Mouse (Mus musculus) kidney, adult 9 months (tissue): ENCODE data around the gene Gfi1.

Experiments
- DNase-seq: peaks from one replicate; pipeline ENCODE4 v3.0.0; 2022

The Gfi1 gene

GRCm38 (mm10) chr5:107721638-107722011, 4.2 kb downstream of the Gfi1 start:
- no peak for DNase-seq

DNA sequence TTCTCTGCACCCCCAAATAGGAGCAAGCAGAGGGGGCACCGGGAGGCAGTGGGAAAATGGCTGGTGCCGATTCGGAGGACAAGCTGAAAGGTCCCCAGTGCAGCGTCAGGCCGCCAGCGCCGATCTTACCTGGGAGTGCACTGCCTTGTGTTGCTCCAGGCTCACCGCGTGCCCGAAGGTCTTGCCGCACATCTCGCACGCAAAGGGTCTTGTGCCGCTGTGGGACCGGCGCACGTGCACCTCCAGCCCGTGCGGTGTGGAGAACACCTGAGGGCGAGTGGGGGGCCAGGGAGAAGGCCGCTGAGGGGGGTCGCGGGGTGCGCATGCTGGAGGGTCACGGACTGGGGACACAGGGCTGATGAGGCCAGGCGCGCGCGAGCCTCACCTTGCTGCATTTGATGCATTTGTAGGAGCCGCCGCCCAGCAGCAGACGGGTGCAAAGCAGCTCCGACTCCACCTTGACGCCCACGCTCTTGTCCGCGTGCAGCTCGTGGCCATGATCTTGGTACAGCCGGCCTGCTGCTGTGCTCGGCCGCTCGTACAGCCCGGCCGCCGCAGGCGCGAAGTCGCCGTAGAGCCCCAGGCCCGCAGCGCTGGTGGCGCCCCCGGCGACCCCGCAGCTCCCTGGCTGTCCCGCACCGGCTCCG, 4.7 kb downstream of the Gfi1 start:
- DNase-seq: no peak

GRCm38 (mm10) chr5:107720511-107720910, 5.3 kb downstream of the Gfi1 start:
- DNase-seq: no peak

GRCm38 (mm10) chr5:107719786-107720185, 6.0 kb downstream of the Gfi1 start:
- DNase-seq: no peak

GRCm38 (mm10) chr5:107719209-107719608, 6.6 kb downstream of the Gfi1 start:
- DNase-seq: no peak

- DNase-seq: no peak
Observed at GRCm38 (mm10) chr5:107717871-107718361, 7.9 kb downstream of the Gfi1 start.

- DNase-seq: no peak
Observed at GRCm38 (mm10) chr5:107711689-107712088, 14.1 kb downstream of the Gfi1 start.

GRCm38 (mm10) chr5:107708124-107708797, 17.6 kb downstream of the Gfi1 start:
- DNase-seq: no peak

DNA sequence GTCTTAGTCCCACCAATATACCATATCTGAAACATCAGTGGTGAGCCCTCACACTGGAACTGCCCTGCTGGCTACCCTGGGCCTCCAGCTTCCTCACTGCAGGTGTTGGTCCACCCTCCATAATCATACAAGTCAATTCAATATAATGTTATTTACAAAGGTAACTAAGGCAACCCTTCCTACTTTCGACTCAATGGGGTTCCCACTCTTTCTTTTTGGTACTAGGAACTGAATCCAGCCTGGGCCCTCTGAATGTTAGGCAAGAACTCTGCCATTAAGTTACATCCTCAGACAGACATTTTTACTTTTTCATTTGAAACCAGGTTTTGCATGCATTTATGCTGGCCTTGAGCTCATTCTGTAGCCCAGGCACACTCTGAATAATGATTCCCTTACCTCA, 19.6 kb downstream of the Gfi1 start:
- DNase-seq: no peak

DNA sequence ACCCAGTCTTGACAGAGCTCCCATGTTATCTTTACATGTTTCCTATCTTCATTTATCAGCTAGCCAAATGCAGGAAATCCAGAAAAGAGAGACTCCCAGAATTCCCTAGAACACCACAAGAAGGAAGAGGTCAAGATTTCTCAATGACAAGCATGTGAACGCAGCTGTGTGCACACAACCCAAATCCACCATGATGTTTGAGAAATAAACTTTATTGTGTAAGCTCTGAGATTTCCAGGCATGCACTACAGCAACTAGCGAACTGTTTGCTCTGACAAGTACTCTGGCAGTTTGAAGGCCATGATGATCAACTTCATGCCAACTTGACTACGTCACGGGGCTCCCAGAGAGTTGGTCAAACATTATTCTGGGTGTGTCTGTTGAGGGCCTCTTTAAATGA, 20.1 kb downstream of the Gfi1 start:
- no peak for DNase-seq

DNA sequence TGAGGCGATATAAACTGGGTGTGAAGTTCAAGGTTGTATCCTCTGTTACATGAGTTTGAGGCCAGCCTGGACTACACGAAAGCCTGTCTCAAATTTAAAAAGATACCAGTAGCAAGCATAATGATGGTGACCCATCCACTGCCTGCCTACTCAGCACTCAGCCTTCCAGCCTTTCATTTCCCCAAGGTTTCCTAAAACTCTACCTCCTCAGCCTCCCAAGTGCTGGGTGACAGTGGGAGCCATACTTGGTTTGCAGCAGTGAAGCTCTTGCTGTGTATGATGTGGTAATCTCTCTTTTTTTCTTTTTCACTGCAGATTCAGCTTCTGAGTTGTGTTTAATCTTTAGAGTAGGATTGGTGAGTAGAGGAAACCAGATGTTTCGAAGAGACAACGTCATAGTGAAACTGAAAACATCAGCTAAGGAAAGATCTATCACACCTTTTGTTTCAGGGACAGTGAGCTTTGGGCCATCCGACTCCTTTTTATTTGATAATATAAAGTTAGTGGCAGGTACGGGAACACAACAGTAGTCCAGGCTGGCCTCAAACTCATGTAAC, 22.6 kb downstream of the Gfi1 start:
- DNase-seq: no peak

GRCm38 (mm10) chr5:107701658-107702057, 24.2 kb downstream of the Gfi1 start:
- DNase-seq: no peak

DNA sequence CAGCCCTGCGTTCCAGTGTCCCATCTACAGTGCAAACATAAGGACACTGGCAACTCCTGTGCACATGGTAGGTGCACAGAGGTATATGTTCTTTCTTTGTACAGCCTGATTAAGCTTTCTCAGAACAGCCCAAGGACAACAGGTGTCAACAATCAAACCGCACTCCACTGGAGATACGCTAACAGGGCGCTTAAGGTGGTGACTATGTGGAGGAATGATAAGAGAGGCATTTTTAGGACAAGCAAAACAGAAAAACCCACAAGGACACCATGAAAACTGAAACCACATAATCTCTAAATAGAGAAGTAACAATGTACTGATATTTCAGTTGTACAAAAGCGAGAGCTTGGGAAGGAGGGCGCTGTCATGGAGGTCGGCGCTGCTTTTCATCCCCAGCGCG, 25.0 kb downstream of the Gfi1 start:
- DNase-seq: no peak

GRCm38 (mm10) chr5:107698888-107699287, 26.9 kb downstream of the Gfi1 start:
- DNase-seq: no peak

- no peak for DNase-seq
Observed at GRCm38 (mm10) chr5:107695019-107695418, 30.8 kb downstream of the Gfi1 start.

GRCm38 (mm10) chr5:107688499-107688866, 37.4 kb downstream of the Gfi1 start:
- no peak for DNase-seq

DNA sequence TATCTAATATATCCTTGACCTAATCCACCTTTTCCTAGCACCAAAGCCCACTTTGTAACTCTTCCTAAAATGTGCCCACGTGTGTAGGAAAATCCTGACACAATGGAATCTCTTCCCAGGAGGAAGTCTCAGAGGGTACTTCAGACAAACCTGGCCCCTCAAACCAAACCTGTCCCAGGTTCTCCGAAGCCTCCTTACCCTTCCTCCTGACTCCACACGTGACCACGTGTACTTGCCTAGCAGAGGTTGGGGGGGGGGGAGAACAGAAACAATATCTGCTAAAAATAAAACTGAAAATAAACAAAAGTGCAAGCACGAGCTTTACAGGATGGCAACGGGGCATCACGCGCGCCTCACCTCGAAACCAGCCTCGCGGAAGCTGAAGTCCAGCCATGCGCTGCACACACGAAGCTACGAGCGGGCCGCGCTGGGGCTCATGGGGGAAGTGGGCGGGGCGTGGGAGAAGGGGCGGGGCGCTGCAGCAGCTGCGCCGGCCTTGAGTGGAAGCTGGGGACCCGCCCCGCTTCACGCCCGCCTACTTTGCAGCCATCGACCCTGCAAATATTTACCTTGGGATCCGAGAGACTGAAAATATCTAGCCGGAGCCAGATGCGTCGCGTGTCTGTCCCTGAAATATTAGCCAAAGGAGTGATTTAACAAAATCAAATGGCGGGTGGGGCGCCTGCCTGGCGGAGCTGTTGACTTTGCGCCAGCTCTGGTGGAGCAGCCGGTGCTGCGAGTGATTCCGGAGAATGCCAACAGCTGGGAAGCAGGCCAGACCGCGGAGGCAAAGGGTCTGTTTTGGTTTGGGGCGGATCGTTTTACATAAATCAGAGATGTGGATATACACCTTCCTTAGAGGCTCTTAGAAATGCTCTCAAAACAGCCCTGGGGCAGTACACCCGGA, 38.0 kb downstream of the Gfi1 start:
- peak; percentile 59 for DNase-seq

DNA sequence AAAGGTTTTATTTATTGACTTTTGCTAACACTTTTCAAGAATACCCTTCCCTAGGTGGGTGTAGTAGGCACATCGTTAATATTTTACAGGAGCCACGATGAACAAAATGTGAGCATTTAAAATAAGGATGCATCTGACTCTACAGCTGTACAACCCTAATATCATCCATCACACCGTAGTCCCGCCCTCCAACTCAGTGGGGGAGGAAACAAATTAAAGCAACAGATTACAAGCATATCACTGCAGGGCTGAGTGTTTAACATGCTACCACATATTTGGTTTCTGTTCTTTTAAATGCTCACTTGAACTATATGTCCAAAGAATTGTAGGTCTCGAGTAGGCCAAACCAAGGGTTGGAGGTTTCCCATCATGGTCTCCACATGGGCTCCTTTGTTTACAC, 38.7 kb downstream of the Gfi1 start:
- no peak for DNase-seq

DNA sequence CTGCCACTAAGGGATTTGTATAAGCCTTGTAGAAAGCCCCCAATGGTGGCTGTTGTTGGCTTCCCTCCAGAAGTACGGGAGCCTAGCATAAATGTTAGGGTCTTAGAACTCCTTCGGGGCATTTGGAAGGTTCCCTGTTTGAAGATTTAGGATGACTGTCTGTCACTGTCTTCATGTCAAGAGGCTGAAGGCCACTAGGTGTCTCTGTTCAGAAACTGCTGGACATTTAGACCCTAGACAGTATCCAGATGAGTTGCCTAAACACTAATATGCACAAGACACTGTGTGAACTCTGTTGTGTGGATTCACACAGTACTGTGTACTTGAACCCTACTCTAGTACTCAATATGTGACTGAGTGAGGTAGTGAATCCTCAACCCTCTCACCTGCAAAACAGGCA, 41.5 kb downstream of the Gfi1 start:
- DNase-seq: peak; percentile 26

- no peak for DNase-seq
Observed at GRCm38 (mm10) chr5:107681300-107681699, 44.5 kb downstream of the Gfi1 start.

GRCm38 (mm10) chr5:107678392-107678791, 47.4 kb downstream of the Gfi1 start:
- no peak for DNase-seq
